Mouse (Mus musculus) midbrain, embryonic 13.5 days (tissue): Measurements from ENCODE around the gene Nbea. TPM values are rescaled to one million over a fixed set of nuclear protein-coding genes. Genes with fewer than 3 reads are reported as not detected.

Experiments
- ATAC-seq: fragments of 200-750 bp; cut with Nextera tagmentation; 2 replicates; pipeline ENCODE4 v1.8.0; 2017; ENCODE audit warnings: mild to moderate bottlenecking, moderate TSS enrichment, moderate library complexity
- H3K27ac ChIP-seq: fragments of 300-500 bp; sonication (generic); 2 replicates; pipeline ENCODE4 v1.5.1; 2015; ENCODE audit warnings: inconsistent platforms, mild to moderate bottlenecking, moderate library complexity
- H3K27me3 ChIP-seq: fragments of 300-500 bp; sonication (generic); 2 replicates; pipeline ENCODE4 v1.6.1; 2015; ENCODE audit warnings: mild to moderate bottlenecking, inconsistent platforms
- H3K36me3 ChIP-seq: fragments of 300-500 bp; sonication (generic); 2 replicates; pipeline ENCODE4 v1.6.1; 2015; ENCODE audit warnings: mild to moderate bottlenecking, inconsistent platforms
- H3K4me1 ChIP-seq: fragments of 300-500 bp; sonication (generic); replicated peaks from 2 replicates; pipeline ENCODE4 v1.6.1; 2015; ENCODE audit warnings: inconsistent platforms
- H3K4me2 ChIP-seq: fragments of 300-500 bp; sonication (generic); replicated peaks from 2 replicates; pipeline ENCODE4 v1.6.1; 2015; ENCODE audit warnings: moderate library complexity, mild to moderate bottlenecking, inconsistent platforms
- H3K4me3 ChIP-seq: fragments of 300-500 bp; sonication (generic); replicated peaks from 2 replicates; pipeline ENCODE4 v1.5.1; 2015; ENCODE audit warnings: mild to moderate bottlenecking, inconsistent platforms
- H3K9ac ChIP-seq: fragments of 300-500 bp; sonication (generic); replicated peaks from 2 replicates; pipeline ENCODE4 v1.6.1; 2015; ENCODE audit warnings: mild to moderate bottlenecking, inconsistent platforms
- H3K9me3 ChIP-seq: fragments of 300-500 bp; sonication (generic); 2 replicates; pipeline ENCODE4 v1.6.1; 2016; ENCODE audit warnings: mild to moderate bottlenecking, inconsistent platforms
- WGBS: fragments of 180-500 bp; shearing (Covaris S2); methylation state at CpG from one replicate; pipeline ENCODE4 v1.1.7; 2015; 5-methylcytosine and 5-hydroxymethylcytosine counted together
- polyA plus RNA-seq: library from polyadenylated mRNA; unstranded; fragments of >200 nt; fragmentation: Nextera tagmentation; extraction: Ambion mirVana; gene quantifications from 2 replicates; pipeline ENCODE4 v1.2.1, GENCODE M21; 2015

The Nbea gene
- polyA plus RNA-seq, 1 experiment from 2014 or later: 53.0 TPM

- Histone ChIP-seq H3K4me1 (peaks cover 7% of the 10 kb centered on the region), H3K9ac (no peak overlapping the region), H3K9me3 (no peaks in the 10 kb centered on the region), H3K36me3 (no peaks in the 10 kb centered on the region), H3K27ac (no peak overlapping the region), H3K4me2 (no peak overlapping the region), H3K27me3 (no peaks in the 10 kb centered on the region), H3K4me3 (no peak overlapping the region)
- ATAC-seq: no peak
- WGBS: 38% methylated on average over 2 of the region's 2 CpGs
Observed at GRCm38 (mm10) chr3:55887829-55888210, 295.7 kb downstream of the Nbea start.

GRCm38 (mm10) chr3:55887193-55887828, 296.2 kb downstream of the Nbea start:
- H3K4me3 ChIP-seq: no peak overlapping the region
- no peaks in the 10 kb centered on the region for H3K36me3 ChIP-seq
- no peak overlapping the region for H3K27ac ChIP-seq
- ATAC-seq: 0 out of 2 replicates have a peak, but pooled peaks have one; percentile 17
- H3K27me3 ChIP-seq: no peaks in the 10 kb centered on the region
- H3K9me3 ChIP-seq: no peaks in the 10 kb centered on the region
- H3K4me2 ChIP-seq: no peak overlapping the region
- H3K9ac ChIP-seq: no peak overlapping the region
- H3K4me1 ChIP-seq: peaks cover 7% of the 10 kb centered on the region
- WGBS: 57% methylated on average over 10 of the region's 10 CpGs

GRCm38 (mm10) chr3:55872944-55873924, 310.3 kb downstream of the Nbea start:
- Histone ChIP-seq H3K4me1 (no peaks in the 10 kb centered on the region), H3K27ac (no peak overlapping the region), H3K9me3 (no peaks in the 10 kb centered on the region), H3K4me3 (no peak overlapping the region), H3K4me2 (no peak overlapping the region), H3K9ac (no peak overlapping the region), H3K36me3 (peaks cover 9% of the 10 kb centered on the region; the same call in 1 of the 2 replicates), H3K27me3 (no peaks in the 10 kb centered on the region)
- ATAC-seq: peak; percentile 66
- WGBS: 69% methylated on average over 5 of the region's 5 CpGs

- Histone ChIP-seq H3K4me2 (no peak overlapping the region), H3K9ac (no peak overlapping the region), H3K27me3 (no peaks in the 10 kb centered on the region), H3K4me1 (no peaks in the 10 kb centered on the region), H3K36me3 (peaks cover 26% of the 10 kb centered on the region), H3K9me3 (no peaks in the 10 kb centered on the region), H3K4me3 (no peak overlapping the region), H3K27ac (no peak overlapping the region)
- WGBS: 94% methylated on average over 7 of the region's 7 CpGs
- ATAC-seq: no peak
Observed at GRCm38 (mm10) chr3:55852488-55852887, 331.0 kb downstream of the Nbea start.

GRCm38 (mm10) chr3:55847115-55847514, 336.4 kb downstream of the Nbea start:
- no peak overlapping the region for H3K4me3 ChIP-seq
- no peak for ATAC-seq
- H3K9ac ChIP-seq: no peak overlapping the region
- H3K36me3 ChIP-seq: peaks cover 13% of the 10 kb centered on the region
- no peaks in the 10 kb centered on the region for H3K9me3 ChIP-seq
- H3K27me3 ChIP-seq: no peaks in the 10 kb centered on the region
- H3K4me1 ChIP-seq: no peaks in the 10 kb centered on the region
- 83% methylated on average over 1 of the region's 1 CpGs for WGBS
- no peak overlapping the region for H3K27ac ChIP-seq
- no peak overlapping the region for H3K4me2 ChIP-seq

- 93% methylated on average over 3 of the region's 3 CpGs for WGBS
- ATAC-seq: no peak
- no peak overlapping the region for H3K4me2 ChIP-seq
- H3K4me1 ChIP-seq: no peaks in the 10 kb centered on the region
- no peaks in the 10 kb centered on the region for H3K9me3 ChIP-seq
- no peak overlapping the region for H3K9ac ChIP-seq
- no peaks in the 10 kb centered on the region for H3K36me3 ChIP-seq
- H3K27me3 ChIP-seq: no peaks in the 10 kb centered on the region
- no peak overlapping the region for H3K27ac ChIP-seq
- no peak overlapping the region for H3K4me3 ChIP-seq
Observed at GRCm38 (mm10) chr3:55837188-55837587, 346.3 kb downstream of the Nbea start.

GRCm38 (mm10) chr3:55835207-55835606, 348.3 kb downstream of the Nbea start:
- no peak for ATAC-seq
- no peaks in the 10 kb centered on the region for H3K9me3 ChIP-seq
- no peak overlapping the region for H3K4me3 ChIP-seq
- H3K27ac ChIP-seq: no peak overlapping the region
- peaks cover 2% of the 10 kb centered on the region for H3K4me1 ChIP-seq
- no peak overlapping the region for H3K9ac ChIP-seq
- H3K27me3 ChIP-seq: no peaks in the 10 kb centered on the region
- H3K4me2 ChIP-seq: no peak overlapping the region
- WGBS: 68% methylated on average over 4 of the region's 4 CpGs
- no peaks in the 10 kb centered on the region for H3K36me3 ChIP-seq

GRCm38 (mm10) chr3:55830226-55830625, 353.3 kb downstream of the Nbea start:
- H3K4me2 ChIP-seq: no peak overlapping the region
- peak overlapping the region; percentile 46; the same call in 1 of the 2 replicates for H3K27ac ChIP-seq
- no peaks in the 10 kb centered on the region for H3K9me3 ChIP-seq
- no peak overlapping the region for H3K9ac ChIP-seq
- H3K36me3 ChIP-seq: no peaks in the 10 kb centered on the region
- peak; percentile 47; the same call in 1 of the 2 replicates for ATAC-seq
- no peak overlapping the region for H3K4me3 ChIP-seq
- peaks cover 26% of the 10 kb centered on the region for H3K4me1 ChIP-seq
- WGBS: 60% methylated on average over 5 of the region's 5 CpGs
- no peaks in the 10 kb centered on the region for H3K27me3 ChIP-seq

GRCm38 (mm10) chr3:55828481-55829256, 354.8 kb downstream of the Nbea start:
- H3K4me1 ChIP-seq: peaks cover 26% of the 10 kb centered on the region
- no peaks in the 10 kb centered on the region for H3K27me3 ChIP-seq
- no peak for ATAC-seq
- no peak overlapping the region for H3K4me3 ChIP-seq
- H3K36me3 ChIP-seq: no peaks in the 10 kb centered on the region
- H3K9ac ChIP-seq: no peak overlapping the region
- H3K9me3 ChIP-seq: no peaks in the 10 kb centered on the region
- WGBS: 63% methylated on average over 10 of the region's 10 CpGs
- H3K27ac ChIP-seq: peak overlapping the region; percentile 19; the same call in 1 of the 2 replicates
- no peak overlapping the region for H3K4me2 ChIP-seq

- Histone ChIP-seq H3K4me2 (no peak overlapping the region), H3K27me3 (no peaks in the 10 kb centered on the region), H3K4me3 (no peak overlapping the region), H3K36me3 (no peaks in the 10 kb centered on the region), H3K4me1 (peaks cover 25% of the 10 kb centered on the region), H3K9ac (no peak overlapping the region), H3K9me3 (no peaks in the 10 kb centered on the region), H3K27ac (no peak overlapping the region)
- WGBS: 70% methylated on average over 3 of the region's 3 CpGs
- no peak for ATAC-seq
Observed at GRCm38 (mm10) chr3:55824864-55825263, 358.6 kb downstream of the Nbea start.

- ATAC-seq: no peak
- peaks cover 10% of the 10 kb centered on the region; the same call in 1 of the 2 replicates for H3K4me1 ChIP-seq
- H3K27ac ChIP-seq: no peak overlapping the region
- H3K27me3 ChIP-seq: no peaks in the 10 kb centered on the region
- H3K4me2 ChIP-seq: no peak overlapping the region
- no peak overlapping the region for H3K9ac ChIP-seq
- H3K4me3 ChIP-seq: no peak overlapping the region
- peaks cover 6% of the 10 kb centered on the region; the same call in 1 of the 2 replicates for H3K36me3 ChIP-seq
- no peaks in the 10 kb centered on the region for H3K9me3 ChIP-seq
Observed at GRCm38 (mm10) chr3:55819598-55819997, 363.9 kb downstream of the Nbea start.
